Mouse (Mus musculus): ENCODE results near the gene Ranbp9. TPM values are rescaled to one million over a fixed set of nuclear protein-coding genes. Genes with fewer than 3 reads are reported as not detected.

Ranbp9 gene
- total and polyA plus RNA-seq, 2 experiments from 2014 or later = 9.3 to 44.9 TPM

- Histone ChIP-seq H3K27me3 (ENCODE audit: insufficient read depth, low read length) (no peaks in the 10 kb centered on the region), H3K36me3 (ENCODE audit: insufficient read depth) (no peaks in the 10 kb centered on the region), H3K4me2 (ENCODE audit: low read depth) (no peak overlapping the region), H3K9ac (no peak overlapping the region), H3K4me3 (ENCODE audit: low read depth, low read length) (no peak overlapping the region), H3K27ac (ENCODE audit: low read depth, low read length) (no peak overlapping the region), H3K4me1 (ENCODE audit: insufficient read depth) (no peaks in the 10 kb centered on the region), H3K9me3 (ENCODE audit: low read length) (no peaks in the 10 kb centered on the region)
- no peak for DNase-seq
- ATAC-seq = no peak
- WGBS = 87% methylated on average over 3 of the region's 3 CpGs
- TF ChIP-seq CTCF (IDR thresholded peaks at IDR 0.05; ENCODE audit: low read depth) = no peak
These were observed 31.7 kb upstream of the Ranbp9 start for GRCm38 (mm10) chr13:43512736-43513135.

DNA sequence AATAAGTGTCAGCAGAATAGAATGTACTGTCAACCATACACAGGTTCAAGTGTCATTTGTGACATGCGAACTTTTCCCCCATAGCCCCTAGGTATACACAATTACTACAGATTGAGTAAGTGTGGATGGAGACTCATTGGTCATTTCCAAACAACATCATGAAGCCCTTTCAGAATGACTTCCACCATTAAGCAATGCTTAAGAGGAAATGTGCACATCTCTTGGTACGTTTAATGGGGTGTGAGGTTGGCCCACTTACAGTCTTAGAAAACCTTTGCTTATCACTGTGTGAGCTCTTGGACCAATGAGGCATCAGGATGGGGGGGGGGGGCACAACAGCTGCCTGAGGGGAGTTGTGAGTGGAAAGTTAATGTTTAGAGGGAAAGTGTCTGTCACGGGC lies 24.7 kb upstream of the Ranbp9 start:
- WGBS = 93% methylated on average over 3 of the region's 3 CpGs
- TF ChIP-seq CTCF (IDR thresholded peaks at IDR 0.05; ENCODE audit: low read depth) = no peak
- H3K4me1 ChIP-seq (ENCODE audit: insufficient read depth) = no peaks in the 10 kb centered on the region
- H3K36me3 ChIP-seq (ENCODE audit: insufficient read depth) = no peaks in the 10 kb centered on the region
- H3K4me3 ChIP-seq (ENCODE audit: low read depth, low read length) = no peak overlapping the region
- H3K9ac ChIP-seq = no peak overlapping the region
- H3K9me3 ChIP-seq (ENCODE audit: low read length) = no peaks in the 10 kb centered on the region
- no peaks in the 10 kb centered on the region for H3K27me3 ChIP-seq (ENCODE audit: insufficient read depth, low read length)
- H3K27ac ChIP-seq (ENCODE audit: low read depth, low read length) = no peak overlapping the region
- H3K4me2 ChIP-seq (ENCODE audit: low read depth) = no peak overlapping the region
- no peak for DNase-seq
- ATAC-seq = no peak

DNA sequence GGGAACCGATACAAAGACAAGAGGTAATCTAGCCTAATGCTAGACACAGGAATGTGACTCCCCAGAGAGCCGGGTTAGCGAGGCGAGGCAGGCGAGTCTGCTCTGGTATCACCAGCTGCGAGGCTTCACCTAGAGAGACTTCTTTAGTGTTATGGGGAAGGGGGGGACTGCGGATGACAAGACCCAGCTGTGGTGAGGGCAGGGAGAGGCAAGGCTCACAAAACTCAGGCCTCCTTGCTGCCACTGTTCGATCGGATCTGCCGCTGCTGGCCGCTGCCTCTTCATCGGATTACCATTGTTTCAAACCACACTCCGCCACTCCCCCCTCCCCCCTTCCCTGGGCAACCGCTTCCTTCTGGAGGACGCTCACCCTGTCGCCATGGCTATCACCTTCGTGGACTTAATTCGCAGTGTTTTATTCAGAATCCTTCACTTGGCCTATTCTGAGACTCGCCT lies 22.3 kb upstream of the Ranbp9 start:
- Histone ChIP-seq H3K4me3 (ENCODE audit: low read depth, low read length) (0 out of 2 replicates have a peak overlapping the region, but pooled peaks have one; percentile 6), H3K36me3 (ENCODE audit: insufficient read depth) (no peaks in the 10 kb centered on the region), H3K27me3 (ENCODE audit: insufficient read depth, low read length) (no peaks in the 10 kb centered on the region), H3K27ac (ENCODE audit: low read depth, low read length) (0 out of 2 replicates have a peak overlapping the region, but pooled peaks have one; percentile 22), H3K9me3 (ENCODE audit: low read length) (no peaks in the 10 kb centered on the region), H3K4me1 (ENCODE audit: insufficient read depth) (no peaks in the 10 kb centered on the region; the same call in 1 of the 2 replicates), H3K9ac (0 out of 2 replicates have a peak overlapping the region, but pooled peaks have one; percentile 26), H3K4me2 (ENCODE audit: low read depth) (peak overlapping the region; percentile 33)
- WGBS = 3% methylated on average over 19 of the region's 19 CpGs
- DNase-seq (peak; percentile 53), ATAC-seq (peak; percentile 53)
- no peak for TF ChIP-seq CTCF (IDR thresholded peaks at IDR 0.05; ENCODE audit: low read depth)

- WGBS = 52% methylated on average over 5 of the region's 5 CpGs
- no peak for DNase-seq
- no peak overlapping the region for H3K4me2 ChIP-seq (ENCODE audit: low read depth)
- no peaks in the 10 kb centered on the region for H3K36me3 ChIP-seq (ENCODE audit: insufficient read depth)
- no peak overlapping the region for H3K9ac ChIP-seq
- no peaks in the 10 kb centered on the region for H3K9me3 ChIP-seq (ENCODE audit: low read length)
- no peak overlapping the region for H3K4me3 ChIP-seq (ENCODE audit: low read depth, low read length)
- H3K4me1 ChIP-seq (ENCODE audit: insufficient read depth) = no peaks in the 10 kb centered on the region; the same call in 1 of the 2 replicates
- H3K27me3 ChIP-seq (ENCODE audit: insufficient read depth, low read length) = no peaks in the 10 kb centered on the region
- ATAC-seq = no peak
- no peak for TF ChIP-seq CTCF (IDR thresholded peaks at IDR 0.05; ENCODE audit: low read depth)
- no peak overlapping the region for H3K27ac ChIP-seq (ENCODE audit: low read depth, low read length)
These were observed 20.5 kb upstream of the Ranbp9 start for GRCm38 (mm10) chr13:43501601-43502000.

GRCm38 (mm10) chr13:43500483-43500850 lies 19.4 kb upstream of the Ranbp9 start:
- ATAC-seq (no peak), DNase-seq (no peak)
- no peak overlapping the region for H3K4me3 ChIP-seq (ENCODE audit: low read depth, low read length)
- no peaks in the 10 kb centered on the region; the same call in 1 of the 2 replicates for H3K4me1 ChIP-seq (ENCODE audit: insufficient read depth)
- no peak overlapping the region for H3K4me2 ChIP-seq (ENCODE audit: low read depth)
- no peaks in the 10 kb centered on the region for H3K36me3 ChIP-seq (ENCODE audit: insufficient read depth)
- TF ChIP-seq CTCF (IDR thresholded peaks at IDR 0.05; ENCODE audit: low read depth) = no peak
- H3K9ac ChIP-seq = no peak overlapping the region
- H3K27me3 ChIP-seq (ENCODE audit: insufficient read depth, low read length) = no peaks in the 10 kb centered on the region
- WGBS = 92% methylated on average over 4 of the region's 4 CpGs
- no peaks in the 10 kb centered on the region for H3K9me3 ChIP-seq (ENCODE audit: low read length)
- no peak overlapping the region for H3K27ac ChIP-seq (ENCODE audit: low read depth, low read length)

DNA sequence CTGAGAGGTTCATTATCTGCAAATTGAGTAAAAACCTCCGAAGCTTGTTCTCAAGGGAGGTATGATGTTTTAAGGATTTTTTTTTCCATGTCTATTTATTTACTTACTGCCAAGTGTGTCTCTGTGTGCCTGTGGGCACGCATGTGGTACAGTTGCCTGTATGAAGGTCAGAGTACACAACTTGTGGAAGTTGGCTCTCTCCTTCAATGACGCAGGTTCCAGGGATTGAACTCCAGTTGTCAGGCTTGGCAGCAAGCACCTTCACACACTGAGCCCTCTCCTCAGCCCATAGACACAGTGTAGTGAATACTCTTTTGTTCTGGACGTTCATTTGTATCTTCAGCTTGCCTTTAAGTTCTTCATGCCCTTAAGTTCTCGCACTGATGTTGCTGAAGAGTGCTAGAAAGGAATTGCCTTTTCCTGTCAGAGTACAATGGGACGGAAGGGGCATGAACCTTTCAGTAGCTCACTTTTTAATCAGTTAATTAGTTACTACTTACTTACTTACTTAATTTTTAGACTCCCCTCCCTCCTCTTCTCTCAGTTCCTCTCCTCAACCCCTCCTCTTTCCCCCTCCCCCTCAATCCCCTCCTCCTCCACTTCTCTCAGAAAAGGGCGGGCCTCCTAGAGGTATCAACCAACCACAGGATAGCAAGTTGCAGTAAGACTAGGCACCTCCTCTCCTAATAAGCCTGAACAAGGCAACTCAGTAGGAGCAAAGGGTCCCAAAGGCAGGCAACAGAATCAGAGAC lies 18.8 kb upstream of the Ranbp9 start:
- Histone ChIP-seq H3K4me3 (ENCODE audit: low read depth, low read length) (no peak overlapping the region), H3K27me3 (ENCODE audit: insufficient read depth, low read length) (no peaks in the 10 kb centered on the region), H3K4me1 (ENCODE audit: insufficient read depth) (no peaks in the 10 kb centered on the region; the same call in 1 of the 2 replicates), H3K9ac (no peak overlapping the region), H3K9me3 (ENCODE audit: low read length) (no peaks in the 10 kb centered on the region), H3K36me3 (ENCODE audit: insufficient read depth) (no peaks in the 10 kb centered on the region), H3K4me2 (ENCODE audit: low read depth) (no peak overlapping the region), H3K27ac (ENCODE audit: low read depth, low read length) (no peak overlapping the region)
- ATAC-seq = no peak
- whole genome bisulfite sequencing = 64% methylated on average over 7 of the region's 7 CpGs
- DNase-seq = no peak
- no peak for TF ChIP-seq CTCF (IDR thresholded peaks at IDR 0.05; ENCODE audit: low read depth)

DNA sequence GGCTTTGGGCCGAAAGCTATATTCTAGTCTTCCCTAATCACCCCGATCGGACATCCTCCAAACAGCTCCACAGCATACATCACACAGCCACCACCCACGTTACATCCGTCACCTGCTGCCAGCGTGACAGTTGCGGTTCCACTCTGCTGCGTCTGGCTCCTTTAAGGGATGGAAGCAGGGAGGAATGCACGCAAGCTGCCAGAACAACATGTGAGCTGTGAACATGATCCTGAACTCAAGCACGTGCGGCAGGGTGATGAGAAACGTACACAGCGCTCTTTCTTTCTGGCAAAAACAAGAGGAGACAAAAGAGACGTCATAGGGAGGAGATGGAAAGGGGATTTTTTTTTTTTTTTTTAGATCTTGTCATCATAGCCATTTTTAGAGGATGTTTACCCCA lies 17.8 kb upstream of the Ranbp9 start:
- no peak for TF ChIP-seq CTCF (IDR thresholded peaks at IDR 0.05; ENCODE audit: low read depth)
- 50% methylated on average over 14 of the region's 14 CpGs for WGBS
- Histone ChIP-seq H3K27ac (ENCODE audit: low read depth, low read length) (no peak overlapping the region), H3K36me3 (ENCODE audit: insufficient read depth) (no peaks in the 10 kb centered on the region), H3K4me3 (ENCODE audit: low read depth, low read length) (no peak overlapping the region), H3K4me2 (ENCODE audit: low read depth) (no peak overlapping the region), H3K9ac (no peak overlapping the region), H3K4me1 (ENCODE audit: insufficient read depth) (no peaks in the 10 kb centered on the region; the same call in 1 of the 2 replicates), H3K9me3 (ENCODE audit: low read length) (no peaks in the 10 kb centered on the region), H3K27me3 (ENCODE audit: insufficient read depth, low read length) (no peaks in the 10 kb centered on the region)
- ATAC-seq (peak; percentile 62), DNase-seq (peak; percentile 63)

Measured in forebrain, postnatal 0 days (tissue).